Mouse (Mus musculus) ZHBTc4 (cell line): ENCODE measurements around the gene Inpp5k.
"Not testable (repeated sequence)": the region's sequence is repeated elsewhere in the genome, so short reads cannot be mapped to it uniquely, and the experiment has no call there.

Experiments used
- DNase-seq: peaks from one replicate; pipeline ENCODE4 v3.0.0-alpha.2; 2011; ENCODE audit warnings: low read depth, low spot score

Gene Inpp5k

DNA sequence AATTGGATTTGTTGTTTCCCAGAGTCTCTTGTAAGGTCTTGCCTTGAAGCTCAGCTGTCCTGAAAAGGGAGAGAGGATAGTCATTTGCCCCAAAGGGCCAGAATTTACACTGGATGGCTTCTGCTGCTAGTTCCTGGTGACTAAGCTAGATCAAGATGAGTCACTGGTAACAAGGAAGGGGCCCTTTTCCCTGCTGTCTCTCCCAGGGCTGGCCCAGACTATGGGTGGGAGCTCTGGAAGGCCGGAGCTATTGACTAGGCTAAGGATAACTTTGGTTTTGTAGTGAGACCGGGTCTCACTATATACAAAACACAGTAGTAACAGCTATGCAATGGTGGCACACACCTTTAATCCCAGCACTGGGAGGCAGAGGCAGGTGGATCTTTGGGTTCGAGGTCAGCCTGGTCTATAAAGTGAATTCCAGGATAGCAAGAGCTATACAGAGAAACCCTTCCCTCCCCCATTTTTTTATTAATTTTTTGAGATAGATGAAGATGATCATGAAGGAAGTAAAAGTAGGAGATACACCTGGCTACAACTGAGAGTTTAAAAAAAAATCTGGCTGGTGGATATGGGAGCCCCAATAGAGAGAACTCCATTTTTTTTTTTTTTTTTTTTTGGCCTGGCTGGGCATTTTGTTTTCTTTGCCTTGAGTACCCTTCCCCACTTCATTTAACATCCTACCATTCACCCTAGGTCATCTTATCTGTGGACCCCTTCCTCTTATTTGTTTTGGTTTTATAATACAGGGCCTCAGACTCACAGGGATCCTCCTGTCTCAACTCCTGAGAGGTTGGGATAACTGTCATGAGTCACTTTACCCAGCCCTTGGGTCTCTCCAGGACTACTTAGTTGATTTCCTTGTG is 47.3 kb downstream of the Inpp5k start:
- DNase-seq: no peak

DNA sequence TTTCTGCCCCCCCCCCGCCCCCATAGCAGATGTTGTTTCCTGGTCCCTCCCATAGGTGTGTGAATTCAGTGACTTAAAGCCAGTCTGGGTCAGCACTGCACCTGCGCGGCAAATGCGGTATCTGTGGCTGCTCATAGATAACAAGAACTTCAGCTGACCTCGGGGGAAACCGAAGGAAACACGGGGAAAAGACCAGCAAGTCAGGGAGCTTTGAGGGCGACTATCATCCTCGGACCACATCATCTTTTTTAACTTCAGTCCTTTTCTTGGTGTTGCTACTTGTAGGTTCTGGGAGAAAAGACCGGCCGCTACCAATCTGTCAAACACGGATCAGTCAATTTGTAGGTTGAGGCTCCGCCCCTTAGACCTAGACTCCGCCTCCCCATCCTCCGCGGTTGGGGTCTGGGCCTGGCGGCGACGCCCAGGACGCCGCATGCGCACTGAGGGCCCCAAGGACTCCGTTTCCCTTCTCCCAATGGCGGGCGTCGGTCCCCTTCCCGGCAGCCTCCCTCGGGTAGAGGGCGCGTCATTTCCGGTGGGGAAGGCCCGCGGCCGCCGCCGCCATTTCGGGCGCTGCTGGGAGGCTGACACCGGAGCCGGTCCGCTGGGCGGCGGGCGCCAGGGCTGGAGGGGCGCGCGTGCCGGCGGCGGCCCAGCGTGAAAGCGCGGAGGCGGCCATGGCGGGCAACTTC is 48.1 kb downstream of the Inpp5k start, which contains the start of gene Crk:
Gene Crk, plus strand, starts transcription at position 513 of the 692 bp plus-strand sequence.
- peak; percentile 99 for DNase-seq

DNA sequence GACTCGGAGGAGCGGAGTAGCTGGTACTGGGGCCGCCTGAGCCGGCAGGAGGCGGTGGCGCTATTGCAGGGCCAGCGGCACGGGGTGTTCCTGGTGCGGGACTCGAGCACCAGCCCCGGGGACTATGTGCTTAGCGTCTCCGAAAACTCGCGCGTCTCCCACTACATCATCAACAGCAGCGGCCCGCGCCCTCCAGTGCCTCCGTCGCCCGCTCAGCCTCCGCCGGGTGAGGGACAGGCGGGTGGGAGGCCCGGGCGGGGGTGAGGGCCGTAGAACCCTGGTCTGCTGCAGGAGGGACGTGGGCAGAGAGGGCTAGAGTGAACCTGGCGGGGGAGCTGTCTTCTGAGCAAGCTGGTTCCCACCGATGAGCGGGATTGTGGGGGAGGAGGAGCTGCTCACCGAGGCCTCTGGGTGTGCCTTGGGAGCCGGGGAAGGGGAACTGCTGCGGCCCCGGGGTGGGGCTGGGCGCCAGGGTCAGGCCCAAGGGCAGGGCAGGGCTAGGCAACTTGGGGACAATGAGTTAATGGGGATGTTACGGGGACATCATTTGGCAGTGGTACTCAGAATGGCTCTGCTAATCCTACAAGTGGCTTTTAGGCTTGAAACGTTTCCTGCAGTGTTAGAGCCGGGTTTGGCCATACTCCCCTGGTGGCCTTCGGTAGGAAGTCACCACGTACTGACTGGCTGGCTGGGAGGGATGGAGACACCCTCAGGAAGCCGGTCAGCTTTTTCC is 48.8 kb downstream of the Inpp5k start:
- DNase-seq: peak; percentile 93

DNA sequence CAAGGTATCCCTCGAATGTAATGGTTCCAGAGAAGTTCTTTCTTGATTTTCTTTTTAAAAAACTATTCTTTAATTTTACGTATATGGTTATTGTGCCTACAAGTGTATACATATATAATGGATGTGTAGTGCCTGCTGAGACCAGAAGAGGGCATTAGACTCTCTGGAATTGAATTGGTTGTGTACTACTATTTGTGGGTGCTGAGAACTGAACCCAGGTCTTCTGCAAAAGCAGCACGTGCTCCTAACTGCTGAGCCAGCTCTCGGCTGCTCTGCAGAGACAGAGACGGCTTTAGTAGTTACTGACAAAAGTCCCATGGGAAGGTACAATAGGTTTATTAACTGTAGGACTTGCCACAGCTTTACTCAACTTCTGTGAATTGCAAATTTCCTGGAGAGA is 53.7 kb downstream of the Inpp5k start:
- peak; percentile 36 for DNase-seq

DNA sequence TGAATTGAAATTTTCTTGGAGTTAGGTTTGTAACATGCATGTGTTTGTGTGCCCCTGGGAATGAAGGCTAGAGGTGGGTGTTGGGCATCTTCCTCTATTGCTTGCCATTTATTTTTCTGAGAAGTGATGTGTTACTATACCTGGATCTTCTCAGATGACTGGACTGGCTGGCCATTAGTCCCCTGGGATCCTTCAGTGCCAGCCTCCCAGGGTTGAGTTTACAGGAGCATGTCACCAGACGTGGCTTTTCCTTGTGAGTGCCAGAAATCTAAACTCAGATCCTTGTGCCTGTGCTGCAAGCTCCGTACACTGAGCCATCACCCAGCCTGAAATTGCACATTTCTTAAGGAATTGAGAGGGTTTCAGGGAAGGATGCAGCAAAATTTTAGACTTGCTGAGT is 54.2 kb downstream of the Inpp5k start:
- DNase-seq: no peak

DNA sequence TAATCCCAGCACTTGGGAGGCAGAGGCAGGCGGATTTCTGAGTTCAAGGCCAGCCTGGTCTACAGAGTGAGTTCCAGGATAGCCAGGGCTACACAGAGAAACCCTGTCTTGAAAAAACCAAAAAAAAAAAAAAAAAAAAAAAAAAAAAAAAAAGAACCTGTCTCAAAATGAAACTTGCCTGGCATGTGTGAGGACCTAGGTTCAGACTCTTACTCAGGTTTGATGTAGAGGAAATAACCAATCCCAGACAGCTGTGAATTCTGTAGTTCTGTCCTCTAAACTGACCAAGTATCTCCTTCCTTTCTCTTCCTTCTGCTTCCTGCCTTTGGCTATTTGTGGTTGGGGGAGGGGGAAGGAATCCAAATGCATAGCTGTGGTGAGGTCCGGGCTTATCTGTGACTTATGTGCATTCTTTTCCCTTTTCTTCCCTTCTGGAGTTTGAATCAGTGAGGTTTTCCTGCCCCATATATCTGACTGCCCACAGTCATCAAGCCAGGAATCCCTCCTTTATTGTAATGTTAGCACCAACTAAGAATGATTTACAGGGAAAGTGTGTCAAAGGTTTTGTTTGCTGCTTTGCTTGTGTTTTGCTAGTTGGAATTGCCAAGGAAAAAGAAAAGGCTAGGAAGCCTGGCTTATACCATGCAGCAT is 56.7 kb downstream of the Inpp5k start:
- no peak for DNase-seq

DNA sequence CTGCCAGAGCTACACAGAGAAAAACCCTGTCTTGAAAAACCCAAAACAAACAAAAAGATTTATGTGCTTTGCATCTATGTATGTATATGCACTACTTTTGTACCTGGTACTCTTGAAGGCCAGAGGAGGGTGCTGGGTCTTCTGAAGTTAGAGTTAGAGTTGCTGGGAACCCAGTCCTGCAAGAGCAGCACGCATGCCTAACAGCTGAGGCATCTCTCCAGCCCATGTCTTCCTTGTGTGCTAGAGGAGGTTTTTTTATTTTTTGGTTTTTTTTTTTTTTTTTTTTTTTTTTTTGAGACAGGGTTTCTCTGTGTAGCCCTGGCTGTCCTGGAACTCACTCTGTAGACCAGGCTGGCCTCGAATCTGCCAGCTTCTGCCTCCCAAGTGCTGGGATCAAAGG is 57.3 kb downstream of the Inpp5k start:
- DNase-seq: no peak

DNA sequence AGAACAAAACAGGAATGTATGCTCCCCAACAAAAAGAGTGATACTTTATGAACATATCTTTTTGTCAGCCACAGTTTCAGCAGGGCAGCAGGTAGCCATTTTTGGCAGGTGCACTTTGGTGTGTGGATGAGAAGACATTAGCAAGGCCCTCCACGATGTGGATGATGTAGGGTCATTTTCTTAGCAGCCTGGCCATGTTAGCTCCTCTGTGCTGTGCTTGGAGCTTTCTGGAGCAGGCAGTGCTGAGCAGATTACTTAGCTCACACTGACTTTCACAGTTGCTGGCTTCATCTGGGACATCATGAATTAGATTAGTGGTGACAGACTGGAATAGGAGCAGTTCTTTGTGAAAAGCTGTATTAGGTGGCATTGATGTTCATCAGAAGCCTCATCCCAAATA is 59.2 kb downstream of the Inpp5k start:
- no peak for DNase-seq

DNA sequence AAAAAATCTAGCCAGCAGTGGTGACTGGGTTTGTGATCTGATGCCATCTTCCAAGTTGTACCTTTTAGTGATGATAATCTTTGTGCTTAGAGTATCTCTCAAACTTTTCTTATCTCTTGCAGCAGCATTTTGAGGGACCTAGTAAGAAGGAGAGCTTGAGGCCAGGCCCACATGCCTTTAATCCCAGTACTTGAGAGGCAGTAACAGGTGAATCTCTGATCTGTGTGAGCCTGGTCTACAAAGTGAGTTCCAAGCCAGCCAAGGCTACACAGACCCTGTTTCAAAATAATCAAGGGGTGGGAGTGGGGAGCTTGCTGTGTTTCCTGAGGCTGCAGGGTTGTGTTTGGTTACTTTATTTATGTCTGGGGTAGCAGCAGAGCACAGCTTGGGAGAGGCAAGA is 60.3 kb downstream of the Inpp5k start:
- no peak for DNase-seq

DNA sequence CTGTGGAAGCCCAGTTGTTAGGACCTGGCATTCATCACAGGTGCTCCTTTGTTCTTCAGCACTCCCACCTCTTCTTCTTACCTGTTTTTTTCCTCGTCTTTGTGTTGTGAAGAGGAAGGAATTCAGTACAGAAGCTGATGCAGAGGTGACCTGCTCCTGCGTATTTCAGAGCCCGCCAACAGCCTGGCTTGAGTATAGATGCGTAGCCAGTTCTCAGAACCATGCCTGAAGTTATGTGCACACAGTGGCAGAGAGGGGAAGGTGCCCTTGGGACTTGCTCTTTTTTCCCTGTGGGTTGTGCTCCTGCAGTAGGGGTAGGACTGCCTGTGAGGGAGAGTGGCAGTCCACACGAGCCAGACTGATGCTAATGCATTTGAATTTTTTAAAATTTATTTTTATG is 62.8 kb downstream of the Inpp5k start:
- no peak for DNase-seq

DNA sequence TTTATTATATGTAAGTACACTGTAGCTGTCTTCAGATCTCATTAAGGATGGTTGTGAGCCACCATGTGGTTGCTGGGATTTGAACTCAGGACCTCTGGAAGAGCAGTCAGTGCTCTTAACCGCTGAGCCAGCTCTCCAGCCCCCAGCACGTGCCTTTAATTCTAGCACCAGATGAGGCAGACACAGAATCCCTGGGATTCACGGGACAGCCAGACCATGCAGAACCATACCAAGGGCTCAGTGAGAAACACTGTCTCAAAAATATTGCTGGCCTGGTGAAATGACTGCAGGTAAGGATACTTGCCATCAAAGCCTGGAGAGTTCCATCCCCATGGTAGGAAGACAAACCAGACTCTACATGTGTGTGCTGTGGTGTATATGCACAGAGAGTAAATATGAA is 66.7 kb downstream of the Inpp5k start:
- DNase-seq: not testable (repeated sequence)
